Mouse (Mus musculus): ENCODE data around the gene Ptprcap.

Ptprcap gene

DNA sequence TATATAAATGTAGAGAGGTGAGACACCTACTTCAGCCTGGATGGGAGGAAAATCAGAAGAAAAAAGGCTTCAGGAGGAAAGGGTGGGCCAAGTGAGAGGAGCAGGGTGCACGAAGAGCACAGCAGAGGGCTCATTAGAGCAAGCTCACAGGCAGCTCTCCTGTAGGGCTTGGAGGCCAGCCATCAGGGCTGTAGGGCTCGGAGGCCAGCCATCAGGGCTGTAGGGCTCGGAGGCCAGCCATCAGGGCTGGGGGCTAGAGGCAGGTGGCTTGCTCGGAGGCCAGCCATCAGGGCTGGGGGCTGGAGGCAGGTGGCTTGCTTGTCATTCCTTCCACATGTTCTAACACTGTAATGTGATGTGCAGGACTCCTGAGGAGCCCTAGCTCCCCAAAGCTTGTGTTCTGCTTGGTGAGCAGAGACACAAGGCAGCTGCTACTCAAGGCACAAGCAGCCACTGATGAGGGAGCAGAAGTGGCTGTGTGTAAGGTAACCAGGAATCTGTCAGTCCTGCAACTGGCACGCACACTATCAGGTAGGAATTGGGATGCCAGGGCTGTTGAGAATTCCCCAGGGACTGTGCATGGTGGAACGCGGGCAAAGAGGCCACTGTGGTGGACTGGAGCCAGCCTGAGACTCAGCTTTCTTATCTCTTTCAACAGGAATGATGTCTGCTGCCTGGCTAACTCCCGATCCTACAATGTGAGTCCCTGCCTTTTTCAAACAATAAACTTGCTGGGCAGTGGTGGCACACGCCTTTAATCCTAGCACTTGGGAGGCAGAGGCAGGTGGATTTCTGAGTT, 13.5 kb downstream of the Ptprcap start:
- DNase-seq (ENCODE audit: low read depth, low spot score) = no peak

- DNase-seq (ENCODE audit: low read depth, low spot score) = peak; percentile 98
Observed at GRCm38 (mm10) chr19:4169378-4169784, 16.0 kb downstream of the Ptprcap start.

DNA sequence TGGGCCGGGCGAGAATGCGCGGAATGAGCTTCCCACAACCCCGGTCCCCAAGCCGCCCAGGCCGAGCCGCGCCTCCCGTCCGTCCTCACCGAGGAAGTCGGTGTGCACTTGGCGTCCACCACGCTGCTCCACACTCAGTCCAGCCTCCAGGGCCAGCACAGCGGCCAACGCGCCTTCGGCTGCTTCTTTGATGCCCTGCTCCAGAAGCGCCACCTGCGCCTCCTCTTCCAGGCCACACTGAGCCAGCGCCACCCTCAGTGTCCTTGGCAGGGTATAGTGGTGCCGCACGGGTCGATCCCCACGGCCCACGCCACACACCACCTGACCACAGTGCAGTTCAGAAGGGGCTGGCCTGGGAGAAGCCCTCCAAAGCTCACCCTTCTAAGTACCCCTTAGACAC, 16.4 kb downstream of the Ptprcap start:
- no peak for DNase-seq (ENCODE audit: low read depth, low spot score)

DNA sequence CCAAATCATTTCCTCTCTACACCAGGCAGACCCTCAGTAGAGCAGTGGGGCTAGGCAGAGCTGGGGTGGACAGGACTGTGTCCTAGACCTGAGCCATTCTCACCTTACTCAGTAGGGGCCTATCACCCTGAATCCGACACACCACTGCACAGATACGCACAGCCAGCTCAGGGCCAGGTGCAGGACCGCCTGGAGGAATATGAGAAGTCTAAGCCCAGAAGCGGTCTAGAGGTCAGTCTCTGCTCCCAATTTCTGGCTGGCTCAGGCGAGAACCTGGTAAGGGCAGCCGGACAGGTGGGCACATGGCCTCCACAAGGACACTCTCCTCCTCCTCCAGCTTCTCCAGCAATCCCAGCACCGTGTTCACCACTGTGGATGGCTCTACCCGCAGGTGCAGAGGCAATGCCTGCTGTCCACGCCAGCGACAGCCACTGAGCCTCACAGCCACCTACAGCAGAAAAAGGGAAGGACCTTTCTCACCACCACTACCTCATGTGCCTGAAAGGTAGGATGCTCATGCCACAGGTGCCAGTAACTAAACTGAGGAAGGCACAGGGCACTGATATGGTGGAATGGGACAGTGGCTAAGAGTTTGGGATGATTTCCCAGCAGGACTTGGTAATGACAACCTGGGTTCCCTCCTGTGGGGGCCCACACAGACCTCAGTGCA, 17.5 kb downstream of the Ptprcap start:
- no peak for DNase-seq (ENCODE audit: low read depth, low spot score)

- DNase-seq (ENCODE audit: low read depth, low spot score) = no peak
Observed at GRCm38 (mm10) chr19:4171393-4172290, 18.2 kb downstream of the Ptprcap start.

DNA sequence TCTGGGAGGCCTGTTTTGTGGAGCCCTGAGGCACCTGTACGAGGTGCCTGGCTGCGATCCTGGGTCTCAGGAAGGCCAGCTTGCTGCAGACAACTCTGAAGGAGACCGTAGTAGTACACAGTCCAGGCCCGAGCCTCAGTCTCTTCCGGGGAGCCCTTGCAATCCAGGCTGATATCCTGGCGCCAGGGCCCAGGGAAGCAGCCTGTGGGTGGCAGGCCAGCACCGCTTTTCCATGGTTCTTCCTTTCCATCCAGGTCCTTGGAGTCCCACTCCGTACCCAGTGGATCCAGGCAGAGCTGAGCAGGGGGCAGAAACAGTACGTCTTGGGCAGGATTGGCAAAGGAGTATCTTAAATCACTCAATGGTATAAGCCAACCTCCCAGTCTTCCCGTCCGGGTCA, 19.5 kb downstream of the Ptprcap start:
- DNase-seq (ENCODE audit: low read depth, low spot score) = no peak

DNA sequence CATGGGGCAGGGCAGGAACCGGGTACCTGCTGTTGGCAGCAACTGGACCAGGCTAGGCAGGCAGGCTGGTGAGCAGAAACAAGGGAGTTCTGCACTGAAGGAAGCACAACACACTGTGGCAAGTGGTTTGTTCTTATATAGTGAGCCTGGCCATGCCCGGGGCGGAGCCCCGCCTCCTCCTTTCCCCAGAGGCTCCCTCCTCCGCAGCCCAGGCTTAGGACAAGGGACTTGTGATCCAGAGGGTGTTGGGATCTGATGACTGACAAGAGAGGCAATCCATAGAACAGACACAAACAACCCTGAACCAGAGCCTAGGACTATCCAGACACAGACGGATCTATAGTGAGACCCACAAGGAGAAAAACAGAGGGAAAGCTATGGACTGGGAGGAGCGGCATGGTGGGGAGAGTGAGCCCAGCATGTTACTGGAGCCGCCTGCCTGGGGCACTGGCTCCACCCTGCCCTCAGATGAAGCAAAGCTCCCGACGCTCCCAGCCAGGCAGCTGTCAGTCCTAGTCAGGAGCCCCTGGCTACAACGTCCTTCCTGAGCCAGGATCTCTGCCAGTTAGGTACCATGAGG, 22.1 kb downstream of the Ptprcap start, which contains the start of gene Carns1:
Gene Carns1 (minus strand): TSS at position 112 of the 580 bp plus-strand sequence.
- peak; percentile 26 for DNase-seq (ENCODE audit: low read depth, low spot score)

DNA sequence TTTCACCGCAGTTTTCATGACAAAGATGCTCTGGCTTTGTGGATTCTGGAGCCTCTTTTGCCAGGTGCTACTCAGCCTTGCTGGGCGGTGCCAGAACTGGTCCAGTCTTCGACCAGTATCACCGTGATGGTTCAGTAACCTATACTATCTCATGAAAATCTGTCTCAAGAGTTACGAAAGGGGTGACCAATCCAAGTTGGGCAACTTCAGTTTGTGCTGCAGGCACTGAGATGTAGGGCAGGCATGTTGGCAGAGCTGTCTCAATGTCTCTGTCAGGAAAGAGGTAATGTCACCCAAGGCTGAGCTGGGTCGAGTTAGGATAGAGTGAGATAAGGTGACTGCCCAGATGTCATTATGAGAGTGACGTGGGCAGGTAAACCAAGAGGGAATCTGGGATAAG, 27.0 kb downstream of the Ptprcap start:
- no peak for DNase-seq (ENCODE audit: low read depth, low spot score)

- peak; percentile 73 for DNase-seq (ENCODE audit: low read depth, low spot score)
Observed at GRCm38 (mm10) chr19:4181892-4182291, 28.5 kb downstream of the Ptprcap start.

DNA sequence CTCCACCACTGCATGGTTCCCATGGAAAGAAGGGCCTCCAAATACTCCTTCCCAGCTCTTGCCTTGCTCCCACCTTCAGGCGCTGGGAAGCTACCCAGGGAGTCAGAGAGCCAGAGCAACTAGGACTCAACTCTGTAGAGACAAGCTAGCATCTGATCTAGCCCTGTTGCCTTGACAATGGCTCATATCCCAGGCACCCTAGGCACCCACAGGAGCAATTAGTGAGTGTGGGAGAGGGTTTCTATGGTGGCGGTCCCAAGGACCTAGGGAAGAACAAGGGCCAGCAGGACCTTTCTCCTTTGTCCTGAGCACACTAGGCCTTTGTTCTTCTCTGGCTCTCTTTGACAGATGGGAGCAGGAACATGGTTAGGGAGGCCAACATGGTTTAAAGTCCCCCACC, 30.3 kb downstream of the Ptprcap start:
- no peak for DNase-seq (ENCODE audit: low read depth, low spot score)

DNA sequence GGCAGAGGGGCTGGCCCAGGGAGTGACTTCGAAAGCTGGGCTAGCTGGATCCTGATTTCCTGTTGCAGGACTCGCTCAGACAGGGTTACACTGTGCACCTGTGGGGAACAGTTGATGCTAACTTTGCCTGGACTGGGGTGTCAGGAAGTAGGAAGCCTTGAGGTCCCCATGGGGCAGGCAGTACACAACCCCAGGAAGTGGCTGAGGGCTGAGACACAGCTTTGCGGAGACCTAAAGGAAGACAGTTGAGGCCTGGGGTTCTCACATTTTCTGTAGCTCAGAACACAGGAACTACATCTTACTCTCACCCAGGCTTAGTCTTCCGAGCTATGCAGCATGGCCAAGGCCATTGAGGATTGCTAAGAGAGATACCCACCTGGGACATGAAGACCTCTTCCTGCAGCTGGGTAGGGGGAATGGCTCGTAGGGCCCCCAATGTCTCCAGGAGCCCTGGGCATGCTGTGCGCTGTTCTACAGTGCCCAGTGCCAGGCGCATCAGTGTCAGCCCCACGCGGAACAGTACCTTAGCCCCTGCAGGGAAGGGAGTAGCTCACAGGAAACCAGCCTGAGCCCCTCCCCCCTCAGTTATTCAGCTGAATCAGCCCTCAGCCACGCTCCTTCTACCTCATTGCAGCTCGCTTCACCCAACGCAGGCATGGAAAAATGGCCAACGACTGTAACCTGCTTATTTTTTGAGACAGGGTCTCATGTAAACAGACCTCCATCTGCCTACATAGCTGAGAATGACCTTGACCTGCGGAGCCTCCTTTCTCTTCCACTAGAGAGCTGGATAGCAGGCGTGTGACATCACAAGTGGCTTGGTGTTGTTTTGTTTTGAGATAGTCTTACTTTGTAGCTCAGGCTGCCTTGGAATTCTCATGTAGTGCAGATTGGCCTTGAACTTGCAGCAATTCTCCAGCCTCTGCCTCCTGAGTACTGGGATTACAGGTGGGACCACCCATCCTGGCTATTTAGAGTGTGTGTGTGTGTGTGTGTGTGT, 31.9 kb downstream of the Ptprcap start:
- peak; percentile 79 for DNase-seq (ENCODE audit: low read depth, low spot score)

GRCm38 (mm10) chr19:4187303-4187702, 33.9 kb downstream of the Ptprcap start:
- DNase-seq (ENCODE audit: low read depth, low spot score) = no peak

DNA sequence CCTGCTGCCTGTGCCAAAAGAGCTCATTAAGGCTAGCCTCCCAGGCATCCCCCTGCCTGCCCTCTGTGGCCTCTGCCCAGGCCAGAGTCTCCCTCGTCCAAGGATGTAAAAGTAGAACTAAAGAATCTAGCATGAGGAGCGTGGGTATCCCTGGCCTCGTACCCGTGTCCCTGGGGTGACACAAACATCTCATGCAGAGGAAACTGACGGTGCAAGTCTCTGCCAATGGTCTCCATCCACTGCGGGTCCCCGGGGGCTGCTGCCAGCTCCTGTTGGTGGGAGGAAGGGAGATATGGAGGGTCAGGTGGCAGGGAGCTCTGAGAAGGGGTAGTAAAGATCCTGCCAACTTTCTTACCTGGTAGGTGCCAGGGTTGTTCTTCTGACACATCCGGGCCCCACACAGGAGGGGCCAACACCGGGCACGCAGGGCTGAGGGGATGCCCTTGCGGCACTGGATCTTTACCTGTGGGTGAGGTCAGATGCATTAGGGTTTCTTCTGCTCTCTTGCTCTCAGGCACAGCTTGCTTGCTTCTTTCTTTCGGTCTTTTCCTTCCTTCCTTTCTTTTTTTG, 35.7 kb downstream of the Ptprcap start:
- no peak for DNase-seq (ENCODE audit: low read depth, low spot score)

DNA sequence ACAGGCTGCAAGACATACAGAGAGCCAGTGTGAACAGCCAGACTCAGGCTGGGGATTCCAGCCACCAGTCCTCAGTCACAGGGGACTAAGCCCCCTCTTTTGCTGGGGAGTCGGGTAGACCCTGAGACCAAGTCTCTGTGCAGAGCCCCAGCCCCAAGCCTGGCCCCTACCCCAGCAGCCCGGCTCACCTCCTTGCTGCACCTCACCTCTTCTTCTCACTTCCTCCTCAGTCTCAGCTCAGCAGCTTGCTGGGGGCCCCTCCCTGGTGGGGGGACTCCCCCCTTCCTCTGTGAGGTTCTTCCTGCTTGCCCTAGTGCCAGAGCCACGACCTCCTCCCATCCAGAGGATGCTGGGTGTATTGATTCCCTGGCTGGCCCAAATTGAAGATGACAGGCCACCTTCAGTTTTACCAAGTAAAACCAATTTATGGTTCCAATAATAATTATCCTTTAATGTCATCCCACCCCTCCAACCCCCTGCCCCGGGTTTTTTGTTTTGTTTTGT, 37.5 kb downstream of the Ptprcap start, which contains the start of gene Tbc1d10c:
Gene Tbc1d10c (minus strand): TSS at position 454 of the 504 bp plus-strand sequence.
- no peak for DNase-seq (ENCODE audit: low read depth, low spot score)

DNA sequence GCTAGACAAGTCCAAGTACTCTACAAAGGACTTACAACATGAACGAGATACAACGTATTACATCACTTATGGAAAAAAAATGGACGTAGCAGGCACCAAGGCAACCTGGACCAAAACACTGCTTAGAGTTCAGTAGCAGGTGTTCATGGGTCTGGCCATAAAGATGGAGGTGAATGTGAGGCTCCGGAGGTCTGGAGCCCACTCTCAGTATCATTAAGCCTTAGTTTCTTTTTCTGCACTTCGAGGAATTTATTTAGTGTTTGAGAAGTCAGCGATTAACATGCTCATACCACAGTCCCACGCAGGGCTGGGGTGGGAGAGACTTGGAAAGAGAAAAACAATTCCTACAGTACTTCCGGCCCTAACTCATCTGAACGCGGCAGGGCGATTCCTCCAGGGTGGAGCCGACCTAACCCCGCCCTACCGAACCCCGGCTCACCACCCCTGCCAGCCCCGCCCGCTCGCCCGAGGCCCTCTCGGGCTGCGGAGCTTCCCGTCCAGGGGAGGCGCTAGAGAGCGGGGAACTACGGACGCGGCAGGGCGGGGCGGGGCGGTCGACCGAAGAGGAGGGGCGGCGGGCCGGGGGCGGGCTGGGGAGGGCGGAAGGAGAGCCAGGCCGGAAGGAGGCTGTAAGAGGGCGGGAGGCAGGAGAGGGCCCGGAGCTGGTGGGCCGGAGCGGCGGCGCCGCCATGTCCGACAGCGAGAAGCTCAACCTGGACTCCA, 38.3 kb downstream of the Ptprcap start, which contains the start of gene Ppp1ca:
Gene Ppp1ca (plus strand): TSS at position 538 of the 723 bp plus-strand sequence.
- DNase-seq (ENCODE audit: low read depth, low spot score) = peak; percentile 94

- DNase-seq (ENCODE audit: low read depth, low spot score) = peak; percentile 52
Observed at GRCm38 (mm10) chr19:4192251-4192985, 39.0 kb downstream of the Ptprcap start.

DNA sequence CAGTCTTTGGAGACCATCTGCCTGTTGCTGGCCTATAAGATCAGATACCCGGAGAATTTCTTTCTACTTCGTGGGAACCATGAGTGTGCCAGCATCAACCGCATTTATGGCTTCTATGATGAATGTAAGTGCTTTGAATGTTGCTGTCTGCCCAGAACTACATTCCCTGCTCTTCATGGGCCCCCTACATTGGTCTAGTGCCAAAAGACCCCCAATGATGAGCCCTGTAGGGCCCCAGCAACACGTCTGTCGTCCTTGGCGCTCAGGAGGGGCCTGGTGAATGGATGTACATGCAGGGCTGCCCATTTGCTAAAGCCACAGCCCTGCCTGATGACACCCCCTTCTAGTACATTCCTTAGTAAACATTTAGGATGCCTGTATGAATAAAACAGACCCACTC, 39.7 kb downstream of the Ptprcap start:
- DNase-seq (ENCODE audit: low read depth, low spot score) = no peak

DNA sequence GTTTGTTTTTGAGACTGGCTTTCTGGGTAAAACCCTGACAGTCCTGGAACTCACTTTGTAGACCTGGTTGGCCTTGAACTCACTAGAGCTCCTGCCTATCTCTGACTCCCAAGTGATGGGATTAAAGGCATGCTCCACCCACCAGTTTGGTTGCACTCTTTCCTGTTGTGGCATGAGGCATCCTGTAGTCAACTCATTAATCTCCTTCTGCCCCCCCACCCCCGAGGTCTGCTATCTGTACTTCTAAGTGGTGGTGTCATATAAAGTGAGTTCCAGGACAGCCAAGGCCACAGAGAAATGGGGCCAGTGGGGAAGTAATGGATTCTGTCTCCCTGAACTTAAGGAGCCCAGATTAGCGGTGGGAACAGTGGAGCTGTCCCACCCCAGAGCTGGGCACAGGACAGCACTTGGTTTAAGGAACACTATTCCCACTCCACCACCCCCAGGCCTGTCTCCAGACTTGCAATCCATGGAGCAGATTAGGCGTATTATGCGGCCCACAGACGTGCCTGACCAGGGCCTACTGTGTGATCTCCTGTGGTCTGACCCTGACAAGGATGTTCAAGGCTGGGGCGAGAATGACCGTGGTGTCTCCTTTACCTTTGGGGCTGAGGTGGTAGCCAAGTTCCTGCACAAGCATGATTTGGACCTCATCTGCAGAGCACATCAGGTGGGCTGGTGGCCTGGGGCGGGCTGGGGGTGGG, 40.8 kb downstream of the Ptprcap start:
- DNase-seq (ENCODE audit: low read depth, low spot score) = no peak

Data from R1 (cell line).